Mouse (Mus musculus) telencephalon, adult 2 months (tissue): ENCODE measurements around the gene Ipmk.
A peak's percentile ranks its signal among the peaks of the same experiment; 100 is the strongest.
"Not testable (repeated sequence)": the region's sequence is repeated elsewhere in the genome, so short reads cannot be mapped to it uniquely, and the experiment has no call there.

Experiments used
- DNase-seq: peaks from one replicate; pipeline ENCODE4 v3.0.0-alpha.2; 2011; ENCODE audit warnings: low read depth, low spot score

Ipmk gene

DNA sequence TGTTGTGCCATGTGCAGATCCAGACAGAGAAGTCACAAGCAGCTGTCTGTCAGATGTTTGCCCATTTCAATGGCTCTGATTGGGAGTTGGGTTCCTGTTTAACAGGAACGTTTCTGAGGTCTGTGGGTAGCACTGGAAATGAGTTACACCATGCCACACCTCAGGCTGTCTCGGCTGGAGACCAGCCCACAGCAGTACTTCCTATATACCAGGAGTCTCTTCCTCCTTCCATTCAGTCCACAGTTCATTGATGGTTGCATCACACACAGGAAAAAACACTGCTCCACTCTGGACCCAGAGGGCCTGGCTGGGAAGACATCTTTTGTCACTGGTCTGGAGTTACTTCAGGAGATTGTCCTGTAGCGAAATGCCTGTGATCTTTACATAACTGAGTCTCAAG lies 21.9 kb downstream of the Ipmk start:
- no peak for DNase-seq

DNA sequence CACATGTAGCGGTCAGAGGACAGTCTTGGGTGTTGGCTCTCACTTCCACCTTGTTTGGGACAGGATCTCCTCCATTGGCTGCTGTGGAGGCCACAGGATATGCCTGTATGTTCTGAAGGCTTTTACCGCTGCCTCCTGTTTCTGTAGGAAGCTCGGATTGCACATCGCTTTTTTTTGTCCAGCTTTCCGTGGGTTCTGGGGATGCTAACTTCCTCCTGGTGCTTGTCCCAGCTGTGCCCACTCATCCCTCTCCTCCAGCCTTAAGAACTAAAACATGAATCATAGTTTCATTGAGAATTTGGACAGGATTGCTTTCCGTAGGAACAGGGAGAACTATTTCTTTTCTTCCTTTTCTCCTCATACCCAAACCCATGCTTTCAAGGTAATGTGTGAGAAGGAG lies 24.3 kb downstream of the Ipmk start:
- DNase-seq, result peak; percentile 81

DNA sequence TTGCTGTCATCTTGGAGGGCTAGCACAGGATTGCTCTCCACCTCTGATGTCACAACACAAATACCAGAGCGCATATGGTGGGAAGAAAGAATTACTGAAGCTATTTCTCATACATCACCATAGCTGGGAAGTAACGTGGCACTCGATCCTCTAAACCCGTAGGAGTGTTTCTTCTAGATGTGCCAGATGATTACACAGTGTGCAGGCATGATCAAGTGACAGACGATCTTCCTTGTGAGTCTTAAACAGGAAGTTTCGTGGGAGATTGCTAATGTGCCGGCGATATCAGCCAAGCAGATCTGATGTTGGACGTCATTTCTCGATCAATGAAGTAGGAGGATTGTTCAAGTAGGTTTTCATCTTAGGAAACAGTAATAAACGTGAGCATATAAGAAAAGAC lies 26.1 kb downstream of the Ipmk start:
- peak; percentile 32 for DNase-seq

DNA sequence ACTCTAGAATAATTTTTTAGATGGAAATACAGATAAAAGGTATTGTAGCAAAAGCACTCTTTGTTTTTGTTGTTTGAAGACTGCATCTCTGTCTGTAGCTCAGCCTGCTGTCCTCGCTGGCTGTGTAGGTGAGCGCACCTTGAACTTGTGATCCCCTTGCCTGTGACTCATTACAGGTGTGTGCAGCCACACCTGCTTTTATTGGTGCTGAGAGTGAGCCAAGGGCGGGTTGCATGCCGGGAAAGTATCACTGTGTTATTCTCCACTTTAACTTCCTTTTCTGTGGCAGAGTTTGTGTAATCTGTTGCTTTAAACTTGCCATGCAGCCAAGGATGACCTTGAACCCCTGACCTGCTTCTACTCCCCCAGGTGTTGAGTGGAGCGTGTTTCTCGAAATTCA lies 28.5 kb downstream of the Ipmk start:
- no peak for DNase-seq

DNA sequence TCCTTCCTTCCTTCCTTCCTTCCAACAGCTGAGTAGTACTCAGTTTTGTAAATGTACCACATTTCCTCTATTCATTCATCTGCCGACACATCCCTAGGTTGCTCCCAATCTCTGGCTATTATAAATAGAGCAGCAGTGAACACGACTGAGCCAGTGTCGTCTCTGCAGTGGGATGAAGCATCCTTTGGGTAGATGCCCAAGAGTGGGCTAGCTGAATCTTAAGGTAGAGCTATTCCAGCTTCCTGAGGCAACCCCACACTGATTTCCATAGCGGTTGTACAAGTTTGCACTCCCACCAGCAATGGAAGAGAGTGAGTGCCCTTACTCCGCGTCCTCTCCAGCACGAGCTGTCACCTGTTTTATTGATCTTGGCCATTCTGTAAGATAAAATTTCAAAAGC lies 32.8 kb downstream of the Ipmk start:
- peak; percentile 52 for DNase-seq

DNA sequence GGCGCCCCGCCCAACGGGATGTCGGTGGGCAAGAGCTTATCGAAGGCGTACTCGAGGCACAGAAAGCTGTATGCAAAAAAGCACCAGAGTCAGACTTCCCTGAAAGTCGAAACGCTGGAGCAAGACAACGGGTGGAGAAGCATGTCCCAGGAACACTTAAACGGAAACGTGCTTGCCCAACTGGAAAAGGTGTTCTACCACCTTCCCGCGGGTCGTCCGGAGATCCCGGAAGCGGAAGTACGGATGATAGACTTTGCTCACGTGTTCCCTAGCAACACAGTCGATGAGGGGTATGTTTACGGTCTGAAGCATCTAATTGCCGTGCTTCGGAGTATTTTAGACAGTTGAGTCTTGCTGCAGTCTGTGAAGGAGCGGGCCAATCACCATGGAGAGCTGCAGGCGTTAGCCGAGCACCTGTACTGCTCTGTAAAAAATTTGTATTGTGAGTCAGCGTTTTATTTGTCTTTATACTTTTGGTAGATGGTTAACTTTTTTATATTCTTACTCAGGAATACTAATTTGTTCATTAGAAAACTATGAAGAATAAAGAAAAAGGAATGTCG lies 34.0 kb downstream of the Ipmk start:
- DNase-seq, result no peak

DNA sequence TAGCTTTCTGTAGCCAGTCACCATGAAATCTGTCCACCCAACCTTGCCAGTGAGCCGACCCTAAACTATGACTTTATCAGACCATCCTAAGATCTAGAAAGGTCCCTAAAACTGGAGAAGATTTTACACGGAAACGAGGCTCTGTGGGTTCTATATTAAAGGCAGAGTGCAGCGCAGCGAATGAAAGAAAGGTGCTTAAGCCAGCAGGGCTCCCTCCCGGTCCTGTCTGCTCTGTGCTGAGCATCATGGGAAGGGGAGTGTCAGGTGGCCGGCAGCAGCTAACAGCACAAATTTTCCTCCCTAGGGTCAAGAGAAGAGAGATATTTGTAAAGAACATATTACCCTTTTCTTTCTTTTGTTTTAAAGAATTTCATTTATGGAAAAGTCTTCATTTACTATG lies 34.5 kb downstream of the Ipmk start:
- DNase-seq, result no peak

DNA sequence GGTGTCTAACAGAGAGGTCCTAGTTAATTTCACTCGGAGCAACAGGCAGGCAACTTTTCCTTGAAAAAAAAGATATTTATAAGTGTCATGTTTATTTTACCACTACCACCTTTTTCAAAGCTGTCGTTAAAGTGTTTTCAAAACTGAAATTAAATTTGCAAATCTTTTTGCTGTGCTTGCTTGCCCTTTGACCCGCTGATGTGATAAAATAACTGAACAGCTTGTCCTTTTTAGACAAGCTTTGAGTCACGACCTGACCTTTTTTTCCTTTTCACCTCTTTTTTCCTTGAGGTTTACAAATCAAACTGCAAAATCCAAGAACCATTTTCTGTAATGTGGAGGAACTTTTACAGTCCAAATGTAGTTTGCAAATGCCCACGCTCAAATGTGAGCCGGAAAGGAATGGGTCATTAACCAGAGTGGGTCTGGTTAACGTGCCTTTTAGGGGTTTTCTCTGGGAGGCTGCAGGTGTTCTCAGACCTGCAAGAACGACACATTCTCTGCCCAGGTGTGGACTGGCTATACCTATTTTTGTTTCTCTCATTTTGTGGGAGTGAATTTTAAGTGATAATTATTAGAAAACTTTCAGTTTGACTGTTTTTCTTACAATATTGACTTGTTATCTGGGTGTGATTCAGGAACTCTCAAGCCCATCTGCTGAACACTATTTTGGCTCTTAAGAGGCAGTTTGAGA lies 35.4 kb downstream of the Ipmk start:
- no peak for DNase-seq

DNA sequence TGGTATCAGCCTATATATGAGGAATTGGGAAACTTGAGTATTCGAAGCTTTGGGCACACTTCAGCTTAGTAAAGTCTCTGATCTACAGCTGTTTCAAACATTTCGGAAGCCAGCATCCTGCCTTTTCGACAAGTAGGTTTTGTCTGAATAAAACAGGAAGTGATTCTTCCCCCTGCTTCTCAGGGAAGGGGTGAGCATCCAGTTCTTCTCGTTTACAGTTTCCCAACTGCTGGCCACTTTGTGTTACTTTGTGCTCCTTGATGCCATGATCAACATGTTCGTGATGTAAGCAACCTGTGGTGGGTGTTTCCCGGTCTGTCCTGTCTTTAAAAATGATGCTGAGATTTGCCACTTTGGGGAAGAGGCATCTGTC lies 36.0 kb downstream of the Ipmk start:
- DNase-seq, result not testable (repeated sequence)

DNA sequence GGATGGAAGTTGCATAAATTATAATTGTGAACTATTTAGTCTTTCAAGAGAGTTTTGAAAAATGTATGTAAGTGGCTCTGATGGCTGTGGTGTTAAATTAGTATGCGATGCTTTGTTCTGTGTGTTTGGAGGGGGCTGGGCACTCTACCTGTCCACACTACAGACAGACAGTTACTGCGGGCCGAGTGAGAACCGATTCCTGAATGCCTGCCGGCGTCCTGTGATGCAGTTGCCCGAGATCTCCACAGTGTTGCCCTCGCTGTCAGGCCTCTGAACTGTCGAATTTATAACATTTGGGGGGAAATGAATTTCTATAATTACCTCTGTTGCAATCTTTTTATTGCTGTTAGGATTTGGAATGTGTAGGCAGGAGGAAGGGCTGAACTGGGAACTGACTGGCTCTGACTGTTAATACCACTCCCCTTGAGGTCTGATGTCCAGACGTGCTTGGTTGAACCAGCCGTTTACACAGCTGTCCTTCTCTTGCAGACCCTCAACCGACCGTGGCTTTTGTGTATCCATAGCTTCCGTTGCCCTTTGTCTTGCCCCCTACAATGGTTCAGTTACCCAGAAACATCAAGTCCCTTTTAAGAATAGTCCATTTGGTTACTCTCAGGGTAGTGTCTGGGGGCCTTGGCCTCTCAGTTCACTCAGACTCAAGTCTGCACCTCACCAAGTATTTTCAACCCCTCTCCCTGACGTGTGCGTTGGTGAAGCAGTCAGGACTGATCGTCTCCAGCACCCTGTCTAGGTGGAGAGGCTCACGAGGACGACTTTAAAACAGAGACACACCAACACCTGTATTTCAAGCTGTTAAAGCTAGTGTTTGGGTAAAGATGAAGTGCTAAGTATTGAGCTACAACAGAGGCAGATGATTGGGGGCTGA lies 36.8 kb downstream of the Ipmk start:
- no peak for DNase-seq

DNA sequence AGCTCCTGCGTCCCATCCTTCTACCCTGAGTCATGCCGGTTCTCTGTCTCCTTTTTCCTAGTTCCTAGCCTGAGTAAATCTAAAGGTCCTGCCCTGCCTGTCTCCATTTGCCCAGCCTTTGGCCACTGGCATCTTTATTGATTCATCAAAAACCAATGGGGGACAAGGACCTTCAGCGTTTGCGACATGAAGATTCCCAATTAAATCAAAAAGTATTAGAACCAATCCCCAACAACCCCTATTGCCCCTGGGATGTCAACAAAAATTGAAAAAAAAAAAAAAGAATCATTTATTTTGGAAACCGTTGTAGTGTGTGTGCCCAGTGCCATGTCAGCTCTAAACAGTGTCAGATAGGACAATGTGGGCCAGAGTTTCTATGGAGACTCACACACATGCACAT lies 41.7 kb downstream of the Ipmk start:
- no peak for DNase-seq

DNA sequence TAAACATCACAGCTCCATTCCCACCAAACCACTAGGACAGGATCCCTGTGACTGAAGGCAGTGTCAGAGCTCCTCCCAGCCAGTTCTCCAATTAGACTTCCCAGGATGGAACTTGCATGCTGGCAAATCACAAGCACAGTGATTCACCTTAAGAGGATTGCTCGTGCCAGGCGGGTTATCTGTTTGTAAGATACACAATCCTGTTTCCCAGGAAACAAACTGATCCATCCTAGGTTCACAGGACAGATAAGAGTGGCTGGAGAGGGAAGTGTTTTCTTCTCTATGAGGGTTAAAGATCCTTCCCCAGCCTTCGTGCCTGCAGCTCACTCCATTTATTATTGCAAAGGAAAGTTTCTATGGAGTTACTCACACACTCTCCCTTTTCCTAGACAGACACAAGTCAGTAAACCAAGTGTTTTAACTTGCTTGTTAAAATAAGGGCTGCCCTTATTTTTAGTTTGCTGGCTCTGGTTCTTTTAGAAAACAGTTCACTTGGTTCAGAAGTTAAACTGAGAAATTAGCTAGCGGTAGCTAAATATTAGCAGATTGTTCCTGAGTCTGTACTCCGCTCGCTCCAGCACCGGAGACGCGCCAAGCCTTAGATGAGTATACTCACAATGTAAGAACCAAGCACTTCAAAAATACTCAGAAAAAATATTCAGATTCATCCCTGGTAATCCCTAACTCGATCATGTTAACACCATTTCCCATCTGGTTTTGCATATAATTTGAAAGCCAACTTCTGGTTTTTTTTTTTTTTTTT lies 51.0 kb downstream of the Ipmk start:
- no peak for DNase-seq

DNA sequence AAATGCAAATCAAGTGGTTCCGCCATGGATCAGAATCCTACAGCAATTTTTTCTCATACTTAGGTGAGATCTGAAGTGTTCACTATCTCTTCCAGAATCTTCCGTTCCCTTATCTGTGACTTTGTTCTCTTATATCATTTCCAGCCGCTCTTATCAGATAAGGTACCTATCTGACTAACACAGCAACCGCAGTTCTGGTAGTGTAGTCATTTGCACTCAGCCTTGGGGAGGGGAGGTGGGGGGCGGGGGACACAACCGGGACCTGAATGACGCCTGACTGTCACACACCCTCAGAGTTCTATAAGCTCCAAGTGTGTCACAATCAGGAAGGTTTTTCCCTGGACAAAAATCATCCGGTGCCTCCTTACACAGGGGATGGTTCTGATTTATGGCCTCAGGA lies 51.8 kb downstream of the Ipmk start:
- DNase-seq, result no peak

DNA sequence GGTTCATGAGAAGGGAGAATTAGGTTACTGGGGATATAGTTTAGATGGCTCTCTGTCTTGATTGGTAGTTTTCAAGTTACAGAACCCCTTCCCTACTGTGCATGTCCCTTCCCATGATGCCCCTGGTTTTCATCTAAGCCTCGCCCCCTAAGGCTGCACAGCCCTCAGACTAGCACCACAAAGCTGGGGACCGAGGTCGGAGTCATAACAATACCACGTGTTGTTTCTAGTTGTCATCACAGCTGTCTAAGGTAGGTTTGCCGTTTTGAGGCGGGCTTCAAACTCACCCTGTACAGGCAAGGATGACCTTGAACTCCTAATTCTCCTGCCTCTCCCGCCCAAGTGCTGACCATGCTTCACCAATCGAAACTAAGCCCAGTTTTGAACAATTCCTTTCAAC lies 52.4 kb downstream of the Ipmk start:
- no peak for DNase-seq

DNA sequence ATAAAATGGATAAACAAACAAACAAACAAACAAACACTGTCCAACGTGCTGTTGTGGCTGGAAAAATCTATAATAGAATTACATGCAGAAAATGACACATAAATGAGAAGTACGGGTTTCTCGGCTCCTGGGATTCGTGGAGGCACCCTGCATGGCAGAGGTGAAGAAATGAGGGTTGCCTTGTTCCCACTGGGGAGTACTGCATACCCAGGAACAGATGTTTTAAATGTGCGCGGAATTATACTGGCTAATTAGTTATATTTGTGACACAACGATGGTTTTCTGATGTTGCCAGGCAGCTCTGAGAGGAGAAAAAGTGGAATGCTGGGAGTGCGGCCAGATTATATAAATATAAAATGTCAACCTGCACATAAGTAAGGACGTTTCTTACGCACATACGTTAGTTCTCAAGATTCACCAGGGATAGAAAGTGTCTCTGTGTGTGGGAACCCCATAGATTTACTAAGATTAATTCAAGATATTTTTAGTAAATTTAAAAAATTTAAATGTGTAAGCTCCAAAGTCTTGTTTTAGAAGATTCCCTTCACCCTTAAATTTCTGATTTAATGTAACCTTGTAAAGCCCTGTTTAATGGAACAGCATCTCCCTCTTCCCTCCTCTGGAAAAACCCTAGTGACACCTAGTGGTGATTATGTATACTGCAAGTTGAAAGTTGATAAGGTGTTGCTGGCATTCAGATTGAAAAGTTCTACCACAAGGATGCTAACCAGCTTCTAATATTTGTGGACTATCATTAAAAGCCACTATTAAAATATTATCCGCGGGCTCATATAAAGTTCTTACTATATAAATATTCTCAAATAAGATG lies 53.5 kb downstream of the Ipmk start:
- DNase-seq, result peak; percentile 49

DNA sequence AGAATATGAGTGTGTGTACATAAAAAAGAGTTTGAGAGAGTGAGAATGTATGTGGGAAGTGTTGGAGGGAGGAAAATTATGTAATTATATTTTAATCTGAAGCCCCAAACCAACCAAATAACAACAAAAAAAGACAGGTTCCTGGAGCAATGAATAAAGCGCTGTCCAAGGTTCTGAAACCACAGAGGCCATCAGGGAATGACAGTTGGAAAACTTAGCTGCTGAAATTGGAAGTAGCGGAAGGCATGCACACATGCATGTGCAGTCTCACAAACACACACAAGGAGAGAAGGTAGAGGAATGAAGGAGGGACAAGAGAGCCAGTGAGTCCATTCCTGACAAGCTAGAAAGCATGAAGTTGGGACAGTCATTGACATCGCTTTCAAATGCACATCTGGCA lies 56.1 kb downstream of the Ipmk start:
- DNase-seq, result no peak

DNA sequence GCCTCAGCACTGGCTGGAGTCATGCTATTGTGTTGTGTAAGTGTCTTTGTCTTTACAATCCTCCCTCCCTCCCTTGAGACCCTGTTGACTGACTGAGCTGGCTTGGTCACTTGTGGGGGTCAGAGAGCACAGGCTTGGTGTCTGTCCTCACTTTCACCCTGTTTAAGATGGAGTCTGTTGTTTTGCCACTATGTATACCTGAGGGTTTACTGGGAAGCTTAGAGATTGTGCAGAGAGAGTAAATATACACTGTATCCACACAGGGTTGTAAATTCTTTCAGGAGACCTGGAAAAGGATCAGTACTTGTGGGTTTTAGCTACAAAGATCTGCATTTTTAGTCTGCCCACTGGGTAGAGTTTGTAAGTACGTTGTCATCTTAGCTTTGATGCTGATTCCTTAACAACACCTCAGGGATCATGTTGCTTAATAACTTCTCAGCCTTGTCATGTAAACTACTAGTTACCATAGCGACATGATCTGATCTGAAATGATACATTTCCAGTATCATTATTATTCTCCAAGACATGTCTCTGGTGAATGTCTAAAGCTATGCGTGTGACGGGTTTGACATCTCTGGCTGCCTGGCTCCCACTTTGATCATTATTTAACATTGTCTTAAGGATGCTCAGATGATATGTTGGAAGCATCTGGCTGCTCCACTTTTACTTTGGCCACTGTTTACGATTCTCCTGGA lies 58.1 kb downstream of the Ipmk start:
- no peak for DNase-seq

DNA sequence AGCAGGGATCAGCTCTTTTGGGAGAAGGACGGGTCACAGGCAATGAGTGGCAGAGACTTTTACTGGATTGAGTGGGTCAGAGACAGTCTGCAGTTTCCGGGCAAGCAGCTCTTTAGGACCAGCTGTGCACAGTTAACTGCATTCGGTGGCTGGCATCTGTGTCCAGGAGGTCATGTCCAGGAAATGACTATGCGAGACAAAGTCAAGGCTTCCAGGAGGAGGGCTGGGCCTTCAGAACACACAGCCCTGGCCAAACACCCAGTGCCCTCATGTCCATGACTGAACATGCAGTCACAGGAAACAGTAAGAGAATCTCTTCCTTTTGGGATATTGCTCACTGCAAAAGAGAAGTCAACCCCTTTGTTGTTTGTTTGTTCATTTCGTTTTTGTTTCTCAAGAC lies 62.4 kb downstream of the Ipmk start:
- no peak for DNase-seq

DNA sequence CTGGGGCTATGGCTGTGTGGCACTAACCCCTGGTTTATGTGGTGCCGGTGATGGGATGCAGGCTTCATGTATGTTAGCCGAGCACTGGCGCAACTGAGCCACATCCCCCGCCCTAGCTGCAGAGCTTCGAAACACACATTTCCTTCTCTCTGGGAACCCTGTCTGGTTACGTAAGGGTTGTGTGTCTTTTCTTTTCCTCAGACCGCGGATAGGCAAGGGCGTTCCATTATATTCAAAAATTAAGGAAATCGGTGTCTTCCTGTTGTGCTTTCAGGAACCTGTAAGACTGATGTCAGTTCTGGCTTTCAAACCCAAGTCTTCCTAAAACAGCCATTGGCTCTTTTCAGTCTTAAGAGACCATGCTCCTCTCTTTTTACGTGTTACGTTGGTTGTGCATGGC lies 65.8 kb downstream of the Ipmk start:
- DNase-seq, result no peak

DNA sequence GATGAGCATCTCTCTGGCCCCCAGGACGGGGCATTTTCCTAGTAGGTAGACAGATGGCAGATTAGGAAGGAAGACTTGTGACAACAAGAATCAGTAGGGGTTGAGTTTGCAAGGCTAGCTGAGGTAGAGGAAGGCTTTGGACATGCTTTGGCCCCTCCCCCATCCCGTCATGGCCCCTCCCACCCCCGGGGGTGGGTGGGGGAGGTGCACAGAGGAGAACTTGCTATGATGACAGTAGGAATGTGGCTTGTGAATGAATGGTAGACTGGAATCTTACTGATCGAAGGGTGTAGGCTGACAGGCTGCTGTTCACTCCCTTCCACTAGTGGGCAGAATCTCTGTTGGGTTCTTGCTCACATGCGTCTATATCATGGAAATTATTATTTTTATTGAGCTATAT lies 74.0 kb downstream of the Ipmk start:
- no peak for DNase-seq
